Mouse (Mus musculus) lung, postnatal 0 days (tissue): Measurements from ENCODE around the gene Rdh12.

Source experiments
- CTCF ChIP-seq: IDR thresholded peaks from 2 replicates; pipeline ENCODE4 v1.5.1; 2016; ENCODE audit warnings: antibody characterized with exemption, mild to moderate bottlenecking
- EP300 ChIP-seq: IDR thresholded peaks from 2 replicates; pipeline ENCODE4 v1.6.1; 2016; ENCODE audit warnings: antibody characterized with exemption, mild to moderate bottlenecking, control low read depth

GRCm38 (mm10) chr12:79162876-79163275 lies 45.8 kb upstream of the Rdh12 start:
- TF ChIP-seq CTCF (no peak), EP300 (no peak)
